8 mouse cellular contexts compared by ENCODE assay signal in genomic region chr13:29222261-29222838, GRCm38 (mm10).
DNase-seq lines count a peak whose midpoint lies in the region; ATAC-seq and TF ChIP-seq lines count a peak whose summit lies in the region.
"Had no signal": no experiment of that assay in that cellular context is flagged by ENCODE, and none has a peak within 500 bp of the region (broad histone marks: within the 10 kb centered on the region; RNA-seq: fewer than 3 reads in every experiment).

No protein-coding gene starts in this region.

- H3K27me3 ChIP-seq in intestine, postnatal 0 days (replicated peaks; ENCODE audit: control insufficient read depth, insufficient read depth, low read length): no peaks in the 10 kb centered on the region
- H3K27me3 ChIP-seq in intestine, embryonic 16.5 days (replicated peaks; ENCODE audit: control insufficient read depth, insufficient read depth, low read length): no peaks in the 10 kb centered on the region
- no peaks in the 10 kb centered on the region for H3K27me3 ChIP-seq in embryonic facial prominence, embryonic 13.5 days
- H3K27me3 ChIP-seq in hindbrain, embryonic 15.5 days: no peaks in the 10 kb centered on the region
- H3K27me3 ChIP-seq: liver, embryonic 12.5 days had no signal

- no peaks in the 10 kb centered on the region for H3K4me1 ChIP-seq in intestine, postnatal 0 days (replicated peaks; ENCODE audit: control insufficient read depth, insufficient read depth, low read length)
- H3K4me1 ChIP-seq in intestine, embryonic 16.5 days (ENCODE audit: control insufficient read depth, insufficient read depth, low read length): no peaks in the 10 kb centered on the region
- peaks cover 21% of the 10 kb centered on the region for H3K4me1 ChIP-seq in embryonic facial prominence, embryonic 13.5 days
- peaks cover 15% of the 10 kb centered on the region for H3K4me1 ChIP-seq in hindbrain, embryonic 15.5 days (replicated peaks)
- H3K4me1 ChIP-seq: liver, embryonic 12.5 days had no signal

- H3K27ac ChIP-seq in intestine, postnatal 0 days (ENCODE audit: low read depth, low read length): no peak overlapping the region
- H3K27ac ChIP-seq in intestine, embryonic 16.5 days (ENCODE audit: low read length): no peak overlapping the region; the same call in 1 of the 2 replicates
- H3K27ac ChIP-seq in embryonic facial prominence, embryonic 13.5 days: peak overlapping the region; percentile 65
- peak overlapping the region; percentile 66 for H3K27ac ChIP-seq in hindbrain, embryonic 15.5 days (replicated peaks)
- H3K27ac ChIP-seq: liver, embryonic 12.5 days had no signal

- no peak overlapping the region for H3K4me2 ChIP-seq in intestine, postnatal 0 days (replicated peaks; ENCODE audit: low read depth)
- H3K4me2 ChIP-seq in intestine, embryonic 16.5 days (ENCODE audit: low read depth, low read length): no peak overlapping the region
- H3K4me2 ChIP-seq in embryonic facial prominence, embryonic 13.5 days: peak overlapping the region; percentile 14; the same call in 1 of the 2 replicates
- peak overlapping the region; percentile 28; the same call in 1 of the 2 replicates for H3K4me2 ChIP-seq in hindbrain, embryonic 15.5 days
- H3K4me2 ChIP-seq: liver, embryonic 12.5 days had no signal

- no peak overlapping the region for H3K9ac ChIP-seq in intestine, postnatal 0 days (ENCODE audit: low read depth, low read length)
- no peak overlapping the region for H3K9ac ChIP-seq in intestine, embryonic 16.5 days (ENCODE audit: low read depth, low read length)
- H3K9ac ChIP-seq in embryonic facial prominence, embryonic 13.5 days: no peak overlapping the region
- H3K9ac ChIP-seq in hindbrain, embryonic 15.5 days: peak overlapping the region; percentile 22; the same call in 1 of the 2 replicates
- H3K9ac ChIP-seq: liver, embryonic 12.5 days had no signal

- H3K36me3 ChIP-seq in intestine, postnatal 0 days (ENCODE audit: control insufficient read depth, insufficient read depth): no peaks in the 10 kb centered on the region
- H3K36me3 ChIP-seq in intestine, embryonic 16.5 days (ENCODE audit: control insufficient read depth, insufficient read depth, low read length): no peaks in the 10 kb centered on the region
- no peaks in the 10 kb centered on the region for H3K36me3 ChIP-seq in embryonic facial prominence, embryonic 13.5 days
- H3K36me3 ChIP-seq in hindbrain, embryonic 15.5 days: no peaks in the 10 kb centered on the region
- H3K36me3 ChIP-seq: liver, embryonic 12.5 days had no signal

- 49% methylated on average over 10 of the region's 10 CpGs for WGBS in intestine, postnatal 0 days
- WGBS in intestine, embryonic 16.5 days: 33% methylated on average over 10 of the region's 10 CpGs
- 19% methylated on average over 10 of the region's 10 CpGs for WGBS in embryonic facial prominence, embryonic 13.5 days
- WGBS in hindbrain, embryonic 15.5 days: 5% methylated on average over 10 of the region's 10 CpGs

- 0 out of 2 replicates have a peak, but pooled peaks have one; percentile 8 for TF ChIP-seq CTCF in intestine, postnatal 0 days (IDR thresholded peaks at IDR 0.05; ENCODE audit: low read depth)

- H3K9me3 ChIP-seq in intestine, postnatal 0 days (ENCODE audit: control insufficient read depth): no peaks in the 10 kb centered on the region
- H3K9me3 ChIP-seq in intestine, embryonic 16.5 days (ENCODE audit: control insufficient read depth, low read length): no peaks in the 10 kb centered on the region
- no peaks in the 10 kb centered on the region for H3K9me3 ChIP-seq in embryonic facial prominence, embryonic 13.5 days
- H3K9me3 ChIP-seq in hindbrain, embryonic 15.5 days: no peaks in the 10 kb centered on the region
- H3K9me3 ChIP-seq: liver, embryonic 12.5 days had no signal

- H3K4me3 ChIP-seq in intestine, postnatal 0 days (ENCODE audit: low read depth, low read length): no peak overlapping the region
- H3K4me3 ChIP-seq in intestine, embryonic 16.5 days (ENCODE audit: low read length): no peak overlapping the region
- H3K4me3 ChIP-seq in embryonic facial prominence, embryonic 13.5 days: no peak overlapping the region
- H3K4me3 ChIP-seq in hindbrain, embryonic 15.5 days: no peak overlapping the region
- H3K4me3 ChIP-seq: liver, embryonic 12.5 days had no signal

- no peak for ATAC-seq in intestine, postnatal 0 days
- no peak for ATAC-seq in intestine, embryonic 16.5 days
- no peak for ATAC-seq in embryonic facial prominence, embryonic 13.5 days (ENCODE audit: insufficient number of reproducible peaks, insufficient read depth, low FRiP score, low TSS enrichment, low read depth)
- ATAC-seq in hindbrain, embryonic 15.5 days (ENCODE audit: low FRiP score, low read depth): peak; percentile 88
- ATAC-seq: liver, embryonic 12.5 days had no signal

- DNase-seq in retina, embryonic 14.5 days (ENCODE audit: low spot score): peak; percentile 91
- no peak for DNase-seq in lung, postnatal 14 days
- no peak for DNase-seq in B cell, adult 2 months

Comparison
In these comparisons a context has a peak if more than half of its experiments do, and no peak if none do; other contexts are left out.
1. H3K27ac ChIP-seq: peak in embryonic facial prominence, embryonic 13.5 days (single experiment) and hindbrain, embryonic 15.5 days (single experiment); none in intestine, postnatal 0 days (single experiment) and intestine, embryonic 16.5 days (single experiment).
2. H3K4me2 ChIP-seq: peak in embryonic facial prominence, embryonic 13.5 days (single experiment) and hindbrain, embryonic 15.5 days (single experiment); none in intestine, postnatal 0 days (single experiment) and intestine, embryonic 16.5 days (single experiment).